Mouse (Mus musculus): Measurements from ENCODE around the gene Cnih1. TPM values are rescaled to one million over a fixed set of nuclear protein-coding genes. Genes with fewer than 3 reads are reported as not detected.

Cnih1 gene
- polyA plus RNA-seq, 1 experiment from 2014 or later = 174 TPM

DNA sequence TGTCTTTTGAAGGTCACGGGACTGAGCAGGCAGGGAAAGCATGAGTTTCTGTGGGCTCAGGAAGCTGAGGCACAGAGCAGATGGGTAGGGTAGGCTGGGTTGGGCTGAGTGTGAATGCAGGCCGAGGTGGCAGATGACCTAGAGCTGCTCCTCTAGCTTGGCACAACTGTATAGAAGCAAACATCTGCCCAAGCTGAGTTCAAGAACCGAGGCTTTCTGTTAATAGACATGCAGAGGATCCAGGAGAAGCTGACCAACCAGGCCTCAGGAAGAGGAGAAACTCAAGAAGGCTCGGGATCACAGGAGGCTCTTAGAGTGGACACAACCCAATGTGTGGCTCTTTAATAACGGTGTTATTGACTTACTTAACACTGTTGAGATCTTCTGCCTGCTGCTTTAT, 18.0 kb upstream of the Cnih1 start:
- WGBS = 80% methylated on average over 5 of the region's 5 CpGs
- ATAC-seq (ENCODE audit: insufficient number of reproducible peaks, insufficient read depth, low FRiP score, low read depth) = no peak

DNA sequence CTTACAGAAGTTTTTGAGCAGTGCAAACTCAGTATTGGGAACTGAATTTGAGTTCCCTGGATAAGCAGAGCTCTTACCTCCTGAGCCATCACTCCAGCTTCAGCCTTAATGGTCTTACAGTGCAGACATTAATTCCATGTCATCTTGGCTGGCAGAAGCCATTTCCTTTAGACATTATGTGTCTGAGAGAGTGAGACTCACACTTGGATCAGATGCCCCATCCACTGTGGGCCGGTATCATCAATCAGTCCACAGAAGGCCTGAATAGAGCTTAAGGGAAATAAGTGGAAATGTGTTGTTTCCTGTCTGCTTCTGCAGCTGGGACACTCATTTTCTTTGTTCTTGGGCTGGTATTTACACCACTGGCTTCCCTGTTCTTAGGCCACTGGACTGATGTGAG, 15.6 kb upstream of the Cnih1 start:
- peaks cover 0 to 6% of the 10 kb centered on the region in 2 experiments; a peak in 2 of 4 replicates for H3K4me1 ChIP-seq (ENCODE audit: control insufficient read depth in 2 of 2, insufficient read depth in 2 of 2, low read length in 2 of 2)
- no peak overlapping the region for H3K4me2 ChIP-seq (ENCODE audit: low read length)
- no peak overlapping the region for H3K4me3 ChIP-seq (ENCODE audit: control insufficient read depth in 1 of 2, insufficient read depth in 1 of 2, low read depth in 1 of 2, low read length in 2 of 2)
- H3K9me3 ChIP-seq (ENCODE audit: control insufficient read depth, low read length) = no peaks in the 10 kb centered on the region
- ATAC-seq (ENCODE audit: insufficient number of reproducible peaks, insufficient read depth, low FRiP score, low read depth) = no peak
- no peak overlapping the region for H3K9ac ChIP-seq (ENCODE audit: low read length)
- H3K27me3 ChIP-seq (ENCODE audit: control insufficient read depth, insufficient read depth, low read length) = no peaks in the 10 kb centered on the region
- 69% methylated on average over 1 of the region's 1 CpGs for WGBS
- H3K27ac ChIP-seq (replicated peaks in 1 of 2; ENCODE audit: control insufficient read depth in 1 of 2, insufficient read depth in 1 of 2, low read depth in 2 of 2, low read length in 2 of 2) = no peak overlapping the region
- peaks cover 14% of the 10 kb centered on the region; the same call in 1 of the 2 replicates for H3K36me3 ChIP-seq (ENCODE audit: control insufficient read depth, insufficient read depth, low read length)

More for the DNA sequence above, 18.0 kb upstream of the Cnih1 start:
- Histone ChIP-seq H3K4me1 (ENCODE audit: control insufficient read depth in 2 of 2, insufficient read depth in 2 of 2, low read length in 2 of 2) (peaks cover 0 to 3% of the 10 kb centered on the region in 2 experiments; a peak in 1 of 4 replicates), H3K4me2 (ENCODE audit: low read length) (no peak overlapping the region), H3K27me3 (ENCODE audit: control insufficient read depth, insufficient read depth, low read length) (no peaks in the 10 kb centered on the region), H3K27ac (replicated peaks in 1 of 2; ENCODE audit: control insufficient read depth in 1 of 2, insufficient read depth in 1 of 2, low read depth in 2 of 2, low read length in 2 of 2) (no peak overlapping the region), H3K4me3 (ENCODE audit: control insufficient read depth in 1 of 2, insufficient read depth in 1 of 2, low read depth in 1 of 2, low read length in 2 of 2) (no peak overlapping the region), H3K9me3 (ENCODE audit: control insufficient read depth, low read length) (no peaks in the 10 kb centered on the region), H3K9ac (ENCODE audit: low read length) (no peak overlapping the region), H3K36me3 (ENCODE audit: control insufficient read depth, insufficient read depth, low read length) (peaks cover 29% of the 10 kb centered on the region)

DNA sequence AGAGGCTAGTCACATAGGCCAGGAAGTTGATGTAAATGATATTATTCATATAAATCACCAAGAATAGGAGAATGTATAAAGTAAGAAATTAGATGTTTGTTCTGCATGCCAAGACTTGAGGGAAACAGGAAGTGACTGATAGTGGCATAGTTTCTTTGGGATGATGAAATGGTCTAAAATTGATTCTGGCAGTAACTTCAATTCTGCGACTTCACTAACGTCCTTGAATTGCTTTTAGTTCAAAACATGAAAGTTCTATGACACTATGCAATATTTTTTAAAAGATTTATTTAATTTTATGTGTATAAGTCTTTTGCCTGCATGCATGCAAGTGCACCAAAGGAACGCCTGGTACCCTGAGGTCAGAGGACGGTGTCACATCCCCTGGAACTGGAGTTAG, 15.0 kb upstream of the Cnih1 start:
- Histone ChIP-seq H3K36me3 (ENCODE audit: control insufficient read depth, insufficient read depth, low read length) (peaks cover 10% of the 10 kb centered on the region; the same call in 1 of the 2 replicates), H3K4me1 (ENCODE audit: control insufficient read depth in 2 of 2, insufficient read depth in 2 of 2, low read length in 2 of 2) (peaks cover 0 to 6% of the 10 kb centered on the region in 2 experiments; a peak in 2 of 4 replicates), H3K27me3 (ENCODE audit: control insufficient read depth, insufficient read depth, low read length) (no peaks in the 10 kb centered on the region), H3K4me3 (ENCODE audit: control insufficient read depth in 1 of 2, insufficient read depth in 1 of 2, low read depth in 1 of 2, low read length in 2 of 2) (no peak overlapping the region), H3K4me2 (ENCODE audit: low read length) (no peak overlapping the region), H3K27ac (replicated peaks in 1 of 2; ENCODE audit: control insufficient read depth in 1 of 2, insufficient read depth in 1 of 2, low read depth in 2 of 2, low read length in 2 of 2) (no peak overlapping the region), H3K9ac (ENCODE audit: low read length) (no peak overlapping the region), H3K9me3 (ENCODE audit: control insufficient read depth, low read length) (no peaks in the 10 kb centered on the region)
- 90% methylated on average over 4 of the region's 4 CpGs for WGBS
- ATAC-seq (ENCODE audit: insufficient number of reproducible peaks, insufficient read depth, low FRiP score, low read depth) = no peak

DNA sequence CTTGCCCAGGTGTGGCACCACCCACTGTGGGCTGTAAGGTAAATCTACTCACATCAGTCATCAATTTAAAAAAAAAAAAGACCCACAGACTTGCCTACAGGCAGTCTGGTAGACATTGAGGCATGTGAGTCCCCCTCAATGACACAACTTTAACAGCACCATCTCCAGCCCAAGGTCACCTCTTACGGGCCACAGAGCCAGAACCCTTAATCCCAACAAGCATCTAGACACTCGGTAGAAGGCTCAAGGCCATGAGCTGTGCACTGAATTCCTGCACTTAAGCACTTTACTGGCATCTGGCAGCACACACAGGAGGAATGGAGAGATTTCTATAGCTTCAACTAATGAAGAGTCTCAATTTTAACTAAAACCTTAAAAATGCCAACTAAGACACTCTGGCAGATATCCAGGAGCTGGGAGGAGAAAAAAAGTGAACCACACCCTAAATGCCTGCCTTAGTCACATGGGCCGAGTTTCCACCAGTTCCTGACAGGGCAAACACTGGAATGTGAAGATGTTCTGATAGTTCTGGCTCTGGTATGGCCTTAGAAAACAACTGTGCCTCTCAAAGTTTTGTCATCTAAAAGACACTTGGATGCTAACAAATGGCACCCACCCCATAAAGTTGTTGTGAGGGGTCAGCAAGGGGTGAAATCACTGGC, 12.6 kb upstream of the Cnih1 start:
- H3K36me3 ChIP-seq (ENCODE audit: control insufficient read depth, insufficient read depth, low read length) = 0 out of 2 replicates have a peak, but pooled peaks cover 7% of the 10 kb centered on the region
- no peaks in the 10 kb centered on the region for H3K27me3 ChIP-seq (ENCODE audit: control insufficient read depth, insufficient read depth, low read length)
- no peak for ATAC-seq (ENCODE audit: insufficient number of reproducible peaks, insufficient read depth, low FRiP score, low read depth)
- H3K4me2 ChIP-seq (ENCODE audit: low read length) = no peak overlapping the region
- no peak overlapping the region for H3K9ac ChIP-seq (ENCODE audit: low read length)
- H3K9me3 ChIP-seq (ENCODE audit: control insufficient read depth, low read length) = no peaks in the 10 kb centered on the region
- no peak overlapping the region for H3K27ac ChIP-seq (replicated peaks in 1 of 2; ENCODE audit: control insufficient read depth in 1 of 2, insufficient read depth in 1 of 2, low read depth in 2 of 2, low read length in 2 of 2)
- H3K4me3 ChIP-seq (ENCODE audit: control insufficient read depth in 1 of 2, insufficient read depth in 1 of 2, low read depth in 1 of 2, low read length in 2 of 2) = no peak overlapping the region
- peaks cover 0 to 6% of the 10 kb centered on the region in 2 experiments; a peak in 2 of 4 replicates for H3K4me1 ChIP-seq (ENCODE audit: control insufficient read depth in 2 of 2, insufficient read depth in 2 of 2, low read length in 2 of 2)
- WGBS = 56% methylated on average over 3 of the region's 3 CpGs

DNA sequence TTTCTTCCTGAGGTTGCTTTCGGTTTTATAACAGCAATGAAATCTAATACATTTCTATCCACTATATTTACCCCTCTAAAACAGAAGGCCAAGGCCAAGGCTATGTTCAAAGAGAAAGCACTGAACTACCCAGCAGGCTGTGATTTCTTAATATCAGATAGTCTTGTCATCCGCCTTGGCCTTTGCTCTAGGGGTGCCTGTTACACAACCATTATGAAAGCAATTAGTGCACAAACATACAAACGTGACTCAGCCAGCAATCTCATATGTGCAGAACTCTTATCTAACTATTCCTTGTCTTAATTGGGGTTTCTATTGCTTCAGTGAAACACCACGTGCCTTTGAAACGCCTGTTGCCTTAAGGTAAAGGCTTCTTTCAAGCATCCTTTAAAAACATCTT, 5.9 kb upstream of the Cnih1 start:
- no peak for ATAC-seq (ENCODE audit: insufficient number of reproducible peaks, insufficient read depth, low FRiP score, low read depth)
- Histone ChIP-seq H3K36me3 (ENCODE audit: control insufficient read depth, insufficient read depth, low read length) (0 out of 2 replicates have a peak, but pooled peaks cover under 1% of the 10 kb centered on the region), H3K27me3 (ENCODE audit: control insufficient read depth, insufficient read depth, low read length) (no peaks in the 10 kb centered on the region), H3K27ac (replicated peaks in 1 of 2; ENCODE audit: control insufficient read depth in 1 of 2, insufficient read depth in 1 of 2, low read depth in 2 of 2, low read length in 2 of 2) (no peak overlapping the region), H3K4me3 (ENCODE audit: control insufficient read depth in 1 of 2, insufficient read depth in 1 of 2, low read depth in 1 of 2, low read length in 2 of 2) (no peak overlapping the region), H3K4me1 (ENCODE audit: control insufficient read depth in 2 of 2, insufficient read depth in 2 of 2, low read length in 2 of 2) (no peaks in the 10 kb centered on the region; a peak in 1 of 4 replicates), H3K4me2 (ENCODE audit: low read length) (no peak overlapping the region), H3K9me3 (ENCODE audit: control insufficient read depth, low read length) (no peaks in the 10 kb centered on the region), H3K9ac (ENCODE audit: low read length) (no peak overlapping the region)
- 82% methylated on average over 5 of the region's 5 CpGs for WGBS

DNA sequence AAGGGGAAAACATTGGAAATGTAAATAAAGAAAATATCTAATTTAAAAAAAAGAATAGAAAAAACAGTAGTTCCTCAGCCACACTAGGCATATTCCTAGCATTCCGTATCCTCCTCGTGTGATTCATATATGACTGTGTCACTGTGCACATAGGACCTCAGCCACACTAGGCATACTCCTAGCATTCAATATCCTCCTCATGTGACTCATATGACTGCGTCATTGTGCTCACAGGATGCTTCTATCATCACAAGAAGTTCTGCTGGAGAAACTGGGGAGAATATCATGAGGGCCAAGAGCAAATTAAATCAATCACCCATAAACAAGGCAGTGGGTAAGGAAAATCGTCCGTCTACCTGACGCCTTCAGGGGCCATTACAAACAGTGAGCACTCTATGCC, 2.5 kb upstream of the Cnih1 start:
- no peak overlapping the region for H3K27ac ChIP-seq (replicated peaks in 1 of 2; ENCODE audit: control insufficient read depth in 1 of 2, insufficient read depth in 1 of 2, low read depth in 2 of 2, low read length in 2 of 2)
- ATAC-seq (ENCODE audit: insufficient number of reproducible peaks, insufficient read depth, low FRiP score, low read depth) = no peak
- 88% methylated on average over 6 of the region's 6 CpGs for WGBS
- H3K36me3 ChIP-seq (ENCODE audit: control insufficient read depth, insufficient read depth, low read length) = no peaks in the 10 kb centered on the region
- H3K27me3 ChIP-seq (ENCODE audit: control insufficient read depth, insufficient read depth, low read length) = no peaks in the 10 kb centered on the region
- peaks cover 4 to 17% of the 10 kb centered on the region in 2 experiments for H3K4me1 ChIP-seq (ENCODE audit: control insufficient read depth in 2 of 2, insufficient read depth in 2 of 2, low read length in 2 of 2)
- no peak overlapping the region for H3K9ac ChIP-seq (ENCODE audit: low read length)
- no peak overlapping the region for H3K4me2 ChIP-seq (ENCODE audit: low read length)
- H3K9me3 ChIP-seq (ENCODE audit: control insufficient read depth, low read length) = no peaks in the 10 kb centered on the region
- H3K4me3 ChIP-seq (ENCODE audit: control insufficient read depth in 1 of 2, insufficient read depth in 1 of 2, low read depth in 1 of 2, low read length in 2 of 2) = no peak overlapping the region

DNA sequence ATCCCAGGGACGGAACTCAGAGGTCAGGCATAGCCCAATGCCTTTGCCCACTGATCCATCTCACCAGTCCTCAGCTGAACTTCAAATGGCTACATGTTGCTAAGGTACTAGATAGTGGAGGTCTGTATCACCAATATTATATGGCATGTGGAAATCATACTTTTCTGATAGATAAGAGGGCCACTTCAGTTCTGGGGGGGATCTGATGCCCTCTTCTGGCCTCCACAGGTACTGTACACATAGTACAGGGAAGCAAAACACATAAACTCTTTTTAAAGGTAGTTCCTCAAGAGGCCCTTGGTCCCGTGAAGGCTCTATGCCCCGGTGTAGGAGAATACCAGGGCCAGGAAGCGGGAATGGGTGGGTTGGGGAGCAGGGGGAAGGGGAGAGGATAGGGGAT, 2.1 kb upstream of the Cnih1 start:
- ATAC-seq (ENCODE audit: insufficient number of reproducible peaks, insufficient read depth, low FRiP score, low read depth) = no peak
- Histone ChIP-seq H3K4me2 (ENCODE audit: low read length) (no peak overlapping the region), H3K27me3 (ENCODE audit: control insufficient read depth, insufficient read depth, low read length) (no peaks in the 10 kb centered on the region), H3K27ac (replicated peaks in 1 of 2; ENCODE audit: control insufficient read depth in 1 of 2, insufficient read depth in 1 of 2, low read depth in 2 of 2, low read length in 2 of 2) (no peak overlapping the region), H3K4me3 (ENCODE audit: control insufficient read depth in 1 of 2, insufficient read depth in 1 of 2, low read depth in 1 of 2, low read length in 2 of 2) (no peak overlapping the region), H3K9ac (ENCODE audit: low read length) (no peak overlapping the region), H3K4me1 (ENCODE audit: control insufficient read depth in 2 of 2, insufficient read depth in 2 of 2, low read length in 2 of 2) (peaks cover 4 to 17% of the 10 kb centered on the region in 2 experiments), H3K36me3 (ENCODE audit: control insufficient read depth, insufficient read depth, low read length) (no peaks in the 10 kb centered on the region), H3K9me3 (ENCODE audit: control insufficient read depth, low read length) (no peaks in the 10 kb centered on the region)
- 75% methylated on average over 4 of the region's 4 CpGs for WGBS

- H3K27ac ChIP-seq (replicated peaks in 1 of 2; ENCODE audit: control insufficient read depth in 1 of 2, insufficient read depth in 1 of 2, low read depth in 2 of 2, low read length in 2 of 2) = peak overlapping the region; percentile 94 to 98
- peaks cover 4 to 17% of the 10 kb centered on the region in 2 experiments for H3K4me1 ChIP-seq (ENCODE audit: control insufficient read depth in 2 of 2, insufficient read depth in 2 of 2, low read length in 2 of 2)
- H3K9me3 ChIP-seq (ENCODE audit: control insufficient read depth, low read length) = no peaks in the 10 kb centered on the region
- peak overlapping the region; percentile 99 for H3K9ac ChIP-seq (ENCODE audit: low read length)
- H3K27me3 ChIP-seq (ENCODE audit: control insufficient read depth, insufficient read depth, low read length) = no peaks in the 10 kb centered on the region
- ATAC-seq (ENCODE audit: insufficient number of reproducible peaks, insufficient read depth, low FRiP score, low read depth) = no peak
- H3K4me2 ChIP-seq (ENCODE audit: low read length) = peak overlapping the region; percentile 60
- peaks cover 4% of the 10 kb centered on the region for H3K36me3 ChIP-seq (ENCODE audit: control insufficient read depth, insufficient read depth, low read length)
- peak overlapping the region; percentile 86 to 97 for H3K4me3 ChIP-seq (ENCODE audit: control insufficient read depth in 1 of 2, insufficient read depth in 1 of 2, low read depth in 1 of 2, low read length in 2 of 2)
- WGBS = 13% methylated on average over 8 of the region's 8 CpGs
Observed at GRCm38 (mm10) chr14:46788505-46788901, 292 bp upstream of the Cnih1 start.

All from heart, embryonic 14.5 days (tissue).